Mouse (Mus musculus): ENCODE results near the gene Odaph. TPM values are rescaled to one million over a fixed set of nuclear protein-coding genes. Genes with fewer than 3 reads are reported as not detected.

The Odaph gene
- polyA plus RNA-seq, 1 experiment from 2014 or later: not detected

DNA sequence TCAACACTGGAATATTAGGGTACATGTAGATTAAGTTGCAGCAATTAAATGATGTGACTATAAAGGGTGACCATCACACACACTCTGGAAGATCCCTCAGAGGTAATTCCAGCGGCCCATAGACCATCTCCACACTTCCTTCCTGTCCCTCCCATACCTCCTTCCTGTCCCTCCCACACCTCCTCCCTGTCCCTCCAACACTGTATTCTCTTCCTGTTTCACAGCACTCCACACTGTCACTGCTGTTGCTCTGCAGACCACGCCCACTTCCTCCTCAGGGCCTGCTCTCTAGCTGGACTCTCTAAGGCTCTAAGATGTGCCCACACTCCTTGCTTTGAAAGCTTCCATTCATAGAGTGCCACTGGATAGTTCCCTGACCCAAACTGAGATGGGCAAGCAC is 13.5 kb downstream of the Odaph start:
- 29% methylated on average over 2 of the region's 2 CpGs for WGBS

DNA sequence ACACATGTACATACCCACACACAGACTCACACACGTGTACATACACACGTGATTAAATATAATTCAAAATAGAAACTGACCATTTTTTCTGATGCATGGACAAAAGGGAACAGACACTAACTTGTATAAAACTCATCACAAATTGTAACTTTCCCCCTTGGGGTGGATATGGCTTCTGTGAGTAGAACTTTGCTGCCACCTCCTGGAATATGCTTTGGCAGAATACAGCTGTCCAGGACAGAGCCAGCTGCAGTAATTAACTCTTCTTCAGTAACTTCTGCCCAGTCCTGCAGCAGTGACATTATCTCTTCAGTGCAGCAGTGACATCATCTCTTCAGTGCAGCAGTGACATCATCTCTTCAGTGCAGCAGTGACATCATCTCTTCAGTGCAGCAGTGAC is 15.7 kb downstream of the Odaph start:
- Histone ChIP-seq H3K27me3 (replicated peaks; ENCODE audit: control insufficient read depth, insufficient read depth, low read length) (no peaks in the 10 kb centered on the region), H3K36me3 (ENCODE audit: control insufficient read depth, insufficient read depth, low read length) (no peaks in the 10 kb centered on the region), H3K9me3 (ENCODE audit: control insufficient read depth, low read length) (no peaks in the 10 kb centered on the region; the same call in 1 of the 2 replicates), H3K4me1 (replicated peaks; ENCODE audit: control insufficient read depth, insufficient read depth, low read length) (no peaks in the 10 kb centered on the region), H3K4me3 (ENCODE audit: low read depth, low read length) (no peak overlapping the region), H3K27ac (ENCODE audit: low read depth, low read length) (no peak overlapping the region), H3K9ac (ENCODE audit: low read depth, low read length) (no peak overlapping the region), H3K4me2 (no peak overlapping the region)
- 56% methylated on average over 2 of the region's 2 CpGs for WGBS
- DNase-seq (ENCODE audit: low spot score): no peak
- ATAC-seq (replicated peaks; ENCODE audit: low FRiP score): no peak

More for the DNA sequence above, 13.5 kb downstream of the Odaph start:
- no peak for DNase-seq (ENCODE audit: low spot score)
- no peak overlapping the region for H3K27ac ChIP-seq (ENCODE audit: low read depth, low read length)
- no peaks in the 10 kb centered on the region; the same call in 1 of the 2 replicates for H3K9me3 ChIP-seq (ENCODE audit: control insufficient read depth, low read length)
- no peak overlapping the region for H3K4me3 ChIP-seq (ENCODE audit: low read depth, low read length)
- ATAC-seq (replicated peaks; ENCODE audit: low FRiP score): 0 out of 2 replicates have a peak, but pooled peaks have one; percentile 39
- H3K4me2 ChIP-seq: no peak overlapping the region
- no peaks in the 10 kb centered on the region for H3K27me3 ChIP-seq (replicated peaks; ENCODE audit: control insufficient read depth, insufficient read depth, low read length)
- no peak overlapping the region for H3K9ac ChIP-seq (ENCODE audit: low read depth, low read length)
- no peaks in the 10 kb centered on the region for H3K36me3 ChIP-seq (ENCODE audit: control insufficient read depth, insufficient read depth, low read length)
- H3K4me1 ChIP-seq (replicated peaks; ENCODE audit: control insufficient read depth, insufficient read depth, low read length): no peaks in the 10 kb centered on the region

DNA sequence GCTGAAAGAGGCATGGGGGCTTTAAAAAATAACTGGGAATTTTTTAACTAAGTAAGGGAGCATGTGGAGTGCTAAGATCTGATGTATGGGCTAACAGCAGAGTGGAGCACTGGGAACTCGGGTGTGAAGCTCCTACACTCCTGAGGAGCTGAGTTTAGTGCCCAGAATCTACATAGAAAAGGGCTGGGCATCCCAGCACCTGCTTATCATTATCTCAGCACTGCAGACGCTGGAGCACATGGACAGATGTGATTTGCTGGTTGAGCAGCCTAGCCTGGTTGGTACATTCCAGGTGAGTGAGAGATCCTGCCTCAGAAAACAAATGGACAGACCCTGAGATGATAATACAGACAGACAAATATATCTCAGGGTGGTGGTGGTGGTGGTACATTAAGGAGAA is 22.6 kb downstream of the Odaph start:
- H3K4me3 ChIP-seq (ENCODE audit: low read depth, low read length): no peak overlapping the region
- 39% methylated on average over 2 of the region's 2 CpGs for WGBS
- ATAC-seq (replicated peaks; ENCODE audit: low FRiP score) (peak; percentile 39; the same call in 1 of the 2 replicates), DNase-seq (ENCODE audit: low spot score) (no peak)
- no peaks in the 10 kb centered on the region for H3K27me3 ChIP-seq (replicated peaks; ENCODE audit: control insufficient read depth, insufficient read depth, low read length)
- no peaks in the 10 kb centered on the region for H3K4me1 ChIP-seq (replicated peaks; ENCODE audit: control insufficient read depth, insufficient read depth, low read length)
- H3K9ac ChIP-seq (ENCODE audit: low read depth, low read length): no peak overlapping the region
- H3K9me3 ChIP-seq (ENCODE audit: control insufficient read depth, low read length): no peaks in the 10 kb centered on the region
- no peak overlapping the region for H3K27ac ChIP-seq (ENCODE audit: low read depth, low read length)
- no peak overlapping the region for H3K4me2 ChIP-seq
- no peaks in the 10 kb centered on the region for H3K36me3 ChIP-seq (ENCODE audit: control insufficient read depth, insufficient read depth, low read length)

DNA sequence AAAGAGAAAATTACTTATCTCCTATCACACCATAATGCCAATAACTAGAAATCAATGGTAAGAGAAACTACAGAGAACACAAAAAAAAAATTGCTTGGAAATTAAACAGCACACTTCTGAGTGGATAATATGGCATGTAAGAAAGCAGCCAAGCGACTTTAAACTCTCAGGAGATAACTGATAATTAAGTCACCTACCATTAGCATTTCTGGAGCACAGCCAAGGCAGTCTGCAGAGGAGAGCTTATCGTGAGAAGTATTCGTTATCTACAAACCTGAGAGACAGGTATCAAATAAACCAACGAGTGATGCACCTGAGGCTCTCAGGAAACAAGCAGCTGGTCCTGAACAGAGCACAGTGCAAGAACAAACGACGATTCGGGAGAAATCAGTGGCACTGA is 24.5 kb downstream of the Odaph start:
- H3K36me3 ChIP-seq (ENCODE audit: control insufficient read depth, insufficient read depth, low read length): no peaks in the 10 kb centered on the region
- no peak overlapping the region for H3K9ac ChIP-seq (ENCODE audit: low read depth, low read length)
- H3K4me1 ChIP-seq (replicated peaks; ENCODE audit: control insufficient read depth, insufficient read depth, low read length): no peaks in the 10 kb centered on the region
- H3K4me2 ChIP-seq: no peak overlapping the region
- ATAC-seq (replicated peaks; ENCODE audit: low FRiP score) (no peak), DNase-seq (ENCODE audit: low spot score) (no peak)
- H3K27ac ChIP-seq (ENCODE audit: low read depth, low read length): no peak overlapping the region
- H3K9me3 ChIP-seq (ENCODE audit: control insufficient read depth, low read length): no peaks in the 10 kb centered on the region
- WGBS: 64% methylated on average over 7 of the region's 7 CpGs
- no peak overlapping the region for H3K4me3 ChIP-seq (ENCODE audit: low read depth, low read length)
- H3K27me3 ChIP-seq (replicated peaks; ENCODE audit: control insufficient read depth, insufficient read depth, low read length): no peaks in the 10 kb centered on the region

DNA sequence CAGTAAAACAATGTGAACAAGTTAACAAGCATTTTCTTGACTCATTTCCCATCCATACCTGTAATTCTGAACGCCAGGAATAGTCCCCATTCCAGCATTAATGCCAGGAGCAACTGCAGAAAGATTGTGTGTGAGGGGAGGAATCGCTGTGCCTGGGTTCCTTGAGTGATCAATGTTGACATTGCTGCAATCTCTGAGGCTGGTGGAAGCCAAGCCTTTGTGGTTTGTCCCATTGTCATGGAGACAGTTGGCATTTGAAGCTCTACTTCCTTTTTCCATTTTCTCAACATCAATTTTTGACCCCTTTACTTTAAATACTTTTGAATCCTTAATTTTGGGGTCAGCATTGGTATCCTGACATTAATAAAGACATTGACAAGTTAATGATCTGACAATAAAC is 32.7 kb downstream of the Odaph start:
- no peaks in the 10 kb centered on the region for H3K27me3 ChIP-seq (replicated peaks; ENCODE audit: control insufficient read depth, insufficient read depth, low read length)
- H3K9ac ChIP-seq (ENCODE audit: low read depth, low read length): no peak overlapping the region
- ATAC-seq (replicated peaks; ENCODE audit: low FRiP score) (no peak), DNase-seq (ENCODE audit: low spot score) (no peak)
- no peak overlapping the region for H3K4me2 ChIP-seq
- H3K4me1 ChIP-seq (replicated peaks; ENCODE audit: control insufficient read depth, insufficient read depth, low read length): no peaks in the 10 kb centered on the region
- WGBS: 39% methylated on average over 2 of the region's 2 CpGs
- no peaks in the 10 kb centered on the region for H3K9me3 ChIP-seq (ENCODE audit: control insufficient read depth, low read length)
- H3K4me3 ChIP-seq (ENCODE audit: low read depth, low read length): no peak overlapping the region
- no peak overlapping the region for H3K27ac ChIP-seq (ENCODE audit: low read depth, low read length)
- no peaks in the 10 kb centered on the region for H3K36me3 ChIP-seq (ENCODE audit: control insufficient read depth, insufficient read depth, low read length)

DNA sequence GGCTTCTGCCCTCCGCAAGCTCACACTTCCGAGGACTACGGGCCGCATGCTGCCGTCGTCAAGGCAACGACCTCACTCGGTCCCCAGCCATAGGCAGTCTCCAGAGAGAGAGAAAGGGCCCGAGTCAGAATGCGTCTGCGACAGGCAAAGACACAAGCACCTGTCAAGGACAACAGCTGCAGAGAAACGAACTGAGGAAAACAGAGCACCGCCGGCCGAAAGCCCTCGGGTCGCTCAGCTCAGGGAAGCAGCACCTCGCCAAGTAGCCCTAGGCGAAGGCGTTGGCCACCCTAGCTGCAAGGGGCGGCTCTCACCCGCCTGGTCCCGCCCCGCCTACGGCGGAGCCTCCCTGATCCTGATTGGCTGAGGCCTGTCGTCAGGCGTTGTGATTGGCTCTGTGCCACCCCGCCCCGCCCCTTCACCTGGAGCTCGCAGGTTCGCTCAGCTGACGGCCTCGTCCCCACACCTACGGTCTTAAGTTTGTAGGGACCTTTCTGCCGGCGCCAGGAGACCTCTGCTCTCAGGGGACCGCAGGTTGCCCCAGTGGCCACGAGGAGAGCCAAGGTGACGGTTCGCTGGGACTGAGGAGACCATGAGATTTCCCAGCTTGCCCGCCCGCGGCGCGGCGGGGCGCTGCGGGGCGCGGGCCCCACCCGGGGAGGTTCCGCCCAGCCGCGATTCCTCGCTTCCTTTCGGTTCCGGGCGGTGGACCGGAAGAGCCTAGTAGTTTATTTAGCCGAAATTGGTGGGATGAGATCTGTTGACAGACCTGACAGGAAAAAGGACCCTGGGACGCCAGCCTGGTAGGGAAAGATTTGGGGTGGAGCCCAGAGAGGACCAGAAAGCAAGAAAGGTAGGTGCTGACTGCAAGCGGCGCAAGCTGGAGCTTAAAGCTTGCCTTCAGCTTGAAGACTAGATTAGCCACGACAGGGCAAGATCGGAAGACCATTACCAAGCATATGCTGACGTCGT is 55.4 kb downstream of the Odaph start:
- under 1% methylated on average over 68 of the region's 68 CpGs for WGBS
- Histone ChIP-seq H3K4me2 (peak overlapping the region; percentile 95), H3K9me3 (ENCODE audit: control insufficient read depth, low read length) (no peaks in the 10 kb centered on the region), H3K9ac (ENCODE audit: low read depth, low read length) (peak overlapping the region; percentile 46), H3K36me3 (ENCODE audit: control insufficient read depth, insufficient read depth, low read length) (no peaks in the 10 kb centered on the region), H3K27ac (ENCODE audit: low read depth, low read length) (no peak overlapping the region), H3K27me3 (replicated peaks; ENCODE audit: control insufficient read depth, insufficient read depth, low read length) (peaks cover 3% of the 10 kb centered on the region; the same call in 1 of the 2 replicates), H3K4me1 (replicated peaks; ENCODE audit: control insufficient read depth, insufficient read depth, low read length) (peaks cover 3% of the 10 kb centered on the region), H3K4me3 (ENCODE audit: low read depth, low read length) (peak overlapping the region; percentile 77)
- DNase-seq (ENCODE audit: low spot score) (peak; percentile 90), ATAC-seq (replicated peaks; ENCODE audit: low FRiP score) (peak; percentile 100)

DNA sequence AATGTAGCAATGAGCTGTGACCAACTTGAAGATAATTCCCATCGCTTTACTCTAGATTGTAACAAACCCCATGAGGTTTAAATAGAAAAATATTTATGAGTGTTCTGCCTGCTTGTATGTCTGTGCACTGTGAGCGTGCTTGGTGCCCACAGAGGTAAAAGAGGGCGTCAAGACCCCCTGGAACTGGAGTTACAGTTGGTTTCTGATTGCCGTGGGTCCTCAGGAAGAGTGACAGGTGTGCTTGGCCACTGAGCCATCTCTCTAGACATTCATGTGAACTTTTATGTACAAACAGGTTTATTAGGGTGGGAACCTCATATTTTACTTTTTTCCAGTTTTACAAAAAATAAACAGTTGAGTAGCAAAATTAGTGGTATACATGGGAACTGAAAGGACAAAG is 56.5 kb downstream of the Odaph start, which contains the start of gene Cdkl2:
Gene Cdkl2 (minus strand): TSS at position 101 of the 400 bp plus-strand sequence.
- peak within 1 kb of the TSS; percentile 46 for H3K9ac ChIP-seq (ENCODE audit: low read depth, low read length)
- ATAC-seq (replicated peaks; ENCODE audit: low FRiP score): no peak
- H3K4me2 ChIP-seq: peak within 1 kb of the TSS; percentile 95
- no peak within 1 kb of the TSS for H3K27ac ChIP-seq (ENCODE audit: low read depth, low read length)
- no peak for DNase-seq (ENCODE audit: low spot score)
- H3K36me3 ChIP-seq (ENCODE audit: control insufficient read depth, insufficient read depth, low read length): no peaks in the 10 kb centered on the region
- peaks cover 3% of the 10 kb centered on the region; the same call in 1 of the 2 replicates for H3K27me3 ChIP-seq (replicated peaks; ENCODE audit: control insufficient read depth, insufficient read depth, low read length)
- 74% methylated on average over 4 of the region's 4 CpGs for WGBS
- H3K9me3 ChIP-seq (ENCODE audit: control insufficient read depth, low read length): no peaks in the 10 kb centered on the region
- peaks cover 3% of the 10 kb centered on the region for H3K4me1 ChIP-seq (replicated peaks; ENCODE audit: control insufficient read depth, insufficient read depth, low read length)
- peak within 1 kb of the TSS; percentile 77 for H3K4me3 ChIP-seq (ENCODE audit: low read depth, low read length)
